Mouse (Mus musculus): ENCODE data around the gene Sprr2f. TPM values are rescaled to one million over a fixed set of nuclear protein-coding genes. Genes with fewer than 3 reads are reported as not detected.

Gene Sprr2f
- polyA plus RNA-seq, 1 experiment from 2014 or later, result 38.9 TPM

DNA sequence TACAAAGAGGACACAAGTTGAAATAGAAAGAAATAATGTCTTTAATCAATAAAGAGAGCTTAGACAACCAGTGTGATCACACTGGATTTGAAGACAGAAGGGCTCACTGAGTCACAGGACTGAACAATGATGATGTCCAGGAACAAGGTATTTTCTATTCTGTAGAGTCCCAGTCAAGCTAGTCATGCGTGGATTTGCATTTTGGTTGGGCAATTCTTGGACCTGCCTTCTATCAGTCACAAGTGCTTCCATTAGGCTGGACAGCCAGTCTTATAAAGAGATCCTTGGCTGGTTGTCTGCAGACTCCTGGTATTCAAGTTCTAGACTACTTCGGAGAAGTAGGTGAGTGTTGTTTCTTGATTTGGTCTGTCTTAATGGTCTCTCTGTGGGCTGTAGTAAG is 42.7 kb downstream of the Sprr2f start, which contains the start of gene Sprr2i:
Sprr2i (plus strand) TSS at position 301 of the 400 bp plus-strand sequence.
- no peak within 1 kb of the TSS for H3K9ac ChIP-seq (replicated peaks; ENCODE audit: low read length)
- WGBS, result 88% methylated on average over 2 of the region's 2 CpGs
- H3K36me3 ChIP-seq (ENCODE audit: insufficient read depth, low read length), result no peaks in the 10 kb centered on the region
- H3K4me1 ChIP-seq (ENCODE audit: insufficient read depth, low read length), result no peaks in the 10 kb centered on the region
- H3K27me3 ChIP-seq (ENCODE audit: insufficient read depth, low read length), result no peaks in the 10 kb centered on the region
- no peaks in the 10 kb centered on the region for H3K9me3 ChIP-seq (ENCODE audit: low read length)
- ATAC-seq (ENCODE audit: low FRiP score, low TSS enrichment), result no peak
- H3K4me2 ChIP-seq (replicated peaks; ENCODE audit: low read depth, low read length), result no peak within 1 kb of the TSS
- no peak within 1 kb of the TSS for H3K4me3 ChIP-seq (ENCODE audit: low read length)
- no peak within 1 kb of the TSS for H3K27ac ChIP-seq (ENCODE audit: low read length)

Other genes starting within 250 kb of the Sprr2f start
- not detected in 2 replicates for gene Prr9, start 241.2 kb upstream of the Sprr2f start, polyA plus RNA-seq (2015; fragmentation: Nextera tagmentation; extraction: Ambion mirVana)
- not detected in 2 replicates for gene Lelp1, start 222.4 kb upstream of the Sprr2f start, polyA plus RNA-seq (2015; fragmentation: Nextera tagmentation; extraction: Ambion mirVana)
- gene Sprr2a1, start 149.4 kb upstream of the Sprr2f start, polyA plus RNA-seq (2015; fragmentation: Nextera tagmentation; extraction: Ambion mirVana), result 0.12 TPM in 1 of 2 replicates, not detected in the other
- 2.8 and 3.6 TPM in 2 replicates for gene Sprr2a2, start 149.3 kb upstream of the Sprr2f start, polyA plus RNA-seq (2015; fragmentation: Nextera tagmentation; extraction: Ambion mirVana)
- 0.49 and 0.69 TPM in 2 replicates for gene Sprr2a3, start 79.8 kb upstream of the Sprr2f start, polyA plus RNA-seq (2015; fragmentation: Nextera tagmentation; extraction: Ambion mirVana)
- not detected in 2 replicates for gene Sprr2b, start 48.6 kb upstream of the Sprr2f start, polyA plus RNA-seq (2015; fragmentation: Nextera tagmentation; extraction: Ambion mirVana)
- not detected in 2 replicates for gene Sprr2d, start 26.0 kb upstream of the Sprr2f start, polyA plus RNA-seq (2015; fragmentation: Nextera tagmentation; extraction: Ambion mirVana)
- gene Sprr2e, start 13.0 kb upstream of the Sprr2f start, polyA plus RNA-seq (2015; fragmentation: Nextera tagmentation; extraction: Ambion mirVana), result not detected in 2 replicates
- not detected in 2 replicates for gene Sprr2h, start 20.5 kb downstream of the Sprr2f start, polyA plus RNA-seq (2015; fragmentation: Nextera tagmentation; extraction: Ambion mirVana)
- not detected in 2 replicates for gene Sprr2i, start 42.8 kb downstream of the Sprr2f start, polyA plus RNA-seq (2015; fragmentation: Nextera tagmentation; extraction: Ambion mirVana)
- gene Sprr2j-ps, start 52.9 kb downstream of the Sprr2f start, polyA plus RNA-seq (2015; fragmentation: Nextera tagmentation; extraction: Ambion mirVana), result not detected in 2 replicates
- 8.3 and 22.7 TPM in 2 replicates for gene Gm9774, start 64.2 kb downstream of the Sprr2f start, polyA plus RNA-seq (2015; fragmentation: Nextera tagmentation; extraction: Ambion mirVana)
- not detected in 2 replicates for gene Sprr2k, start 67.4 kb downstream of the Sprr2f start, polyA plus RNA-seq (2015; fragmentation: Nextera tagmentation; extraction: Ambion mirVana)
- 0.30 TPM in 1 of 2 replicates, not detected in the other for gene Sprr1b, start 73.6 kb downstream of the Sprr2f start, polyA plus RNA-seq (2015; fragmentation: Nextera tagmentation; extraction: Ambion mirVana)
- gene Sprr3, start 93.5 kb downstream of the Sprr2f start, polyA plus RNA-seq (2015; fragmentation: Nextera tagmentation; extraction: Ambion mirVana), result not detected in 2 replicates
- 45.9 TPM in 2 replicates for gene Sprr1a, start 120.7 kb downstream of the Sprr2f start, polyA plus RNA-seq (2015; fragmentation: Nextera tagmentation; extraction: Ambion mirVana)
- gene Sprr4, start 135.3 kb downstream of the Sprr2f start, polyA plus RNA-seq (2015; fragmentation: Nextera tagmentation; extraction: Ambion mirVana), result not detected in 2 replicates
- not detected in 2 replicates for gene 2310046K23Rik, start 169.3 kb downstream of the Sprr2f start, polyA plus RNA-seq (2015; fragmentation: Nextera tagmentation; extraction: Ambion mirVana)
- gene Ivl, start 208.5 kb downstream of the Sprr2f start, polyA plus RNA-seq (2015; fragmentation: Nextera tagmentation; extraction: Ambion mirVana), result 0.64 and 1.4 TPM in 2 replicates
- gene Smcp, start 223.8 kb downstream of the Sprr2f start, polyA plus RNA-seq (2015; fragmentation: Nextera tagmentation; extraction: Ambion mirVana), result not detected in 2 replicates
- not detected in 2 replicates for gene 2210017I01Rik, start 242.3 kb downstream of the Sprr2f start, polyA plus RNA-seq (2015; fragmentation: Nextera tagmentation; extraction: Ambion mirVana)